Mouse (Mus musculus): Measurements from ENCODE around the gene Rimklb.
A peak's percentile ranks its signal among the peaks of the same experiment; 100 is the strongest.
"Not testable (repeated sequence)": the region's sequence is repeated elsewhere in the genome, so short reads cannot be mapped to it uniquely, and the experiment has no call there.

The Rimklb gene

DNA sequence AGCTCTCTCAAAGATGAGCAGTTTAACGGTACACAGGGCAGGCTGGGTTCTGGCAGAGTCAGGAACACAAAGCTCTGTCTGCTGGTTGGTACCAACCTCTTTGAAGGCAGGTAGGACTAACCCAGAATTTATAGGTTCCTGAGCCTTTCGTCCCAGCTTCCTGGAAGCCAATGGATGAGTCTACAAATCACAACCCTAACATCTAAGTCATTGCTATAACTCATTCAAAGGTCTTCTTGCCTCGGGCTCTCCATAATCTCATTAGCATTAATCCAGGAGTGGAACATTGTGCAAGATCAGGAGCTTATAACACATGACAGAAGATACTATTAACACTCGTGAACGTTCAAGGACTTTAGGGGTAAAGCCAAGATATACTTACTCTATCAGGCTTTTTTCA, at the start of gene Rimklb:
TSS of gene Rimklb (minus strand) at position 101 of the 400 bp plus-strand sequence.
- no peak for DNase-seq (ENCODE audit: low spot score)

DNA sequence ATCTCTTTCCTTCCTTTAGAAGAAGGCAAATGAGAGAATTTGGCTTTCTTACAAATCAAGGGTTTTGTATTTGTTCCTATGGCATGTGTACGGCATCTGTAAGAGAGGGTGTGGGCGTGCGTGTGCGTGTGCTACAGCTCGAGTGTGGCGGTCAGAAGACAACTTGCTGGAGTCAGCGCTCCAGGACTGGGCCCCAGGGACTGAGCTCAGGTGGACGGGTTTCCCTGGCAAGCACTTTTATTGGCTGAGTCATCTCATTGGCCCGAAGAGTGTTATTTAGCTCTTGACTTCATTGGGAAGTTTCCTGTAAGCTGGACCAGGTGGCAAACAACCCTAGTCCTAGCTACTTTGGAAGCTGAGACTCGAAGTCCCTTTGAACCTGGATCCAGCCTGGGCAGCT, 47.4 kb upstream of the Rimklb start:
- no peak for DNase-seq (ENCODE audit: low spot score)

DNA sequence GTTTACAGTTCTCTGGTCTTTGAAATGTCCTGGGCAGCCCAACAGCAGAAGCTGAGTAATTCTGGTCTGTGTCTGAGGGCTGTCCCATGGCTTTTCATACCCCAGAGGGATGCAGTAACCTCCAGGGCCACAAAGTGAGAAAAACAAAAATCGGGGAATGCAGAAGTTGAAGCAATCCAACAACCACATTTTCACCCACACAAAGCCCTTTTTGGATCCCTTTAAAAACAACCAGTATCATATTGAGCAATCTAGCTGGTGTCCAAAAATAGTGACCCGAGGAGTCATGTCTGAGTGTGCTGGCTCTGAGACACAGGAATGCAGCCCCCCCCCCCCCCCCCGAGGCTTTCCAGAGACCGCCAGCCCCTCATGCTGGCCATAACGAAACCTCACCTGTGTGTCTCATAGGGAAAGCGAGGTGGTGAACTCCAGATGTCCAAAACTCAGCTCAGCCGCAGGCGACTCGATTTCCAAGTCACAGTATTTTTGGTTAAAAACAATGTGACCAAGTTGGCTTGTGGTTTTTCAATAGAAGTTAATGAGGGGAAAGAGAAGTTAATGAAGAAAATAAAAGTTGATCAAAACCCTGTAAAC, 46.8 kb upstream of the Rimklb start:
- DNase-seq (ENCODE audit: low spot score), result no peak

DNA sequence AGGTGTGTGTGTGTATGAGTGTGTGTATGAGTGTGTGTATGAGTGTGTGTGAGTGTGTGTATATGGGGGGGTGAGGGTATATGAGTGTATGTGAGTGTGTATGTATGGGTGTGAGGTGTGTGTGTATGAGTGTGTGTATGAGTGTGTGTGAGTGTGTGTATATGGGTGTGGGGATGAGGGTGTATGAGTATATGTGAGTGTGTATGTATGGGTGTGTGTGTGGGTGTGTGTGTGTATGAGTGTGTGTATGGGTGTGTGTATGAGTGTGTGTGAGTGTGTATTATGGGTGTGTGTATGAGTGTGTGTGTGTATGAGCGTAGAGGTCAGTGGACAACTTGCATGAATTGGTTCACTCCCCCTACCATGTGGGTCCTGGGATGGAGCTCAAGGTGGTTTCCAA, 46.1 kb upstream of the Rimklb start:
- DNase-seq (ENCODE audit: low spot score), result no peak

DNA sequence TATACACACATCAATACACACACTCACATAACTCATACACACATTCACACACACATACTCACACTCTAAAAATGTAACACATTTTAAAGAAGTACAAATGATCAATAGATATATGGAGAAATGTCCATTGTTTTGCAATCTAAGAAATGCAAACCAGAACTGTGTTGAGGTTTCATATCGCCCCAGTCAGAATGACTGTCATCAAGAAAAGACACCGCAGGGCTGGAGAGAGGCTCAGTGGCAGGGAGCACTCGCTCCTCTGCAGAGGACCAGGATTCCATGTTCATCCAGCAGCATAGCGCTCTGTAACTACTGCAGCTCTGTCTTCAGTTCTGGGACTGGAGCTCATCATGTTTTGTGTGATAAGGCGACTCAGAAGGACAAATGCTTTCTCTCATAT, 45.0 kb upstream of the Rimklb start:
- no peak for DNase-seq (ENCODE audit: low spot score)

DNA sequence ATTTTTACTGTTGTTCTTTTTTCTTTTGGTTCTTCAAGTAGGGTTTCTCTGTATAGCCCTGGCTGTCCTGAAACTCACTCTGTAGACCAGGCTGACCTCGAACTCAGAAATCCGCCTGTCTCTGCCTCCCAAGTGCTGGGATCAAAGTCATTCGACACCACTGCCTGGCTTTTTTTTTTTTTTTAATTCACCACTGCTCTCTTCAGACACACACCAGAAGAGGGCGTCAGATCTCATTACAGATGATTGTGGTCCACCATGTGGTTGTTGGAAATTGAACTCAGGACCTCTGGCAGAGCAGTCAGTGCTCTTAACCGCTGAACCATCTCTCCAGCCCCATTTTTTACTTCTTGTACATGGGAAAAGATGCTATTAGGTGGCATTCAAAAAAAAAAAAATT, 43.9 kb upstream of the Rimklb start:
- DNase-seq (ENCODE audit: low spot score), result not testable (repeated sequence)

DNA sequence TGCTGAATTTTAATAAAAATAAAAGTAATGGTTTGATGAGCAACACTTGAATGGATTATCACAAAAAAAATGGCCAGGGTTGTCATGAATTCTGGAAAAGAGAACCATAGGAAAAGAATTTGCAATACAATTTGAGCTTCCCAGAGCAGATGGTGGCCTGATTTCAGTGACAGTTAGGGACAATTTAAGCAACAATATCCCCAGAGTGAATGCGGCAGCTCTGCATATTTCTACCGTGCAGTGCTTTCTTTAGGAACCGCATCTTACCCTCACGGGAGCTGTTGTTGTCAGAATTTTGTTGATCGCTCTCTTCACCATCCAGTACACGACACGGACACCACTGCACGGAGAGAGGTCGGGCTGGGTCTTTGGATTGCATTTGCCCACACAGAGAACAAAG, 41.0 kb upstream of the Rimklb start:
- DNase-seq (ENCODE audit: low spot score), result no peak

DNA sequence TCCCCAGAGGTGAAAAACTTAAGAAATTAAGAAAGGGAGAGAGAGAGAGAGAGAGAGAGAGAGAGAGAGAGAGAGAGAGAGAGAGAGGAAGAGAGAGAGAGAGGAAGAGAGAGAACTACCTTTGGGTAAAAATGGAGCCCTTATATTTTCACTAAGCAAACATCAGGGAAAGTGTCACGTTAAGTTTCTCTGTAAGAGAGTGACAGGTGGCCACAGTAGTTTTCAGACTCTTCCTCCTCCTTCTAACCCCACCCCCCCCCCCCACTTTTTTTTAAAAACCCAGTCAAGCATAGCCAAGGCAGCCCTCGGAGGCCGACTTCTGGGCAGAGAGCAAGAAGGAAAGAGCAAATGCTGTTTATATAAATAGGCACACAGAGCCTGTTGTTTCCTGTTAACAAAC, 35.5 kb upstream of the Rimklb start:
- DNase-seq (ENCODE audit: low spot score), result no peak

DNA sequence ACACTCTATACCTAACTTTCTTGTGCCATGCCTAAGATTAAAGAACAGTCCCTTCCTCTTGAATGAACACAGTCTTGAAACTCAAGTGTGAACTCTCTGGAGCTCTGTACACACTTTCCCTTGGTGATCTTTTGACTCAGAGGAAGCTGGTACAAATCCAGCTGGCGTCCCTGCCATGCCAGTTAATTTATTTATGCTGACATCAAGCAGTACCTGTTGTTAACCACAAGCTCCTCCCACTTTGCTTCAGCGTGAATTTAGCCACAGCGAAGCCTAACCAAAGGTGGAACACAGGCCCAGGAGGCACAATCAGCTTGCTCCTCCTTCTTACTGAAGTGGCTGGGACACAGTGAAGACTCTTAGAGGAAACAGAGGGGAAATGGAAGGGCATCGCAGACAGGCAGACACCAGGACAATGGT, 34.3 kb upstream of the Rimklb start:
- DNase-seq (ENCODE audit: low spot score), result no peak

DNA sequence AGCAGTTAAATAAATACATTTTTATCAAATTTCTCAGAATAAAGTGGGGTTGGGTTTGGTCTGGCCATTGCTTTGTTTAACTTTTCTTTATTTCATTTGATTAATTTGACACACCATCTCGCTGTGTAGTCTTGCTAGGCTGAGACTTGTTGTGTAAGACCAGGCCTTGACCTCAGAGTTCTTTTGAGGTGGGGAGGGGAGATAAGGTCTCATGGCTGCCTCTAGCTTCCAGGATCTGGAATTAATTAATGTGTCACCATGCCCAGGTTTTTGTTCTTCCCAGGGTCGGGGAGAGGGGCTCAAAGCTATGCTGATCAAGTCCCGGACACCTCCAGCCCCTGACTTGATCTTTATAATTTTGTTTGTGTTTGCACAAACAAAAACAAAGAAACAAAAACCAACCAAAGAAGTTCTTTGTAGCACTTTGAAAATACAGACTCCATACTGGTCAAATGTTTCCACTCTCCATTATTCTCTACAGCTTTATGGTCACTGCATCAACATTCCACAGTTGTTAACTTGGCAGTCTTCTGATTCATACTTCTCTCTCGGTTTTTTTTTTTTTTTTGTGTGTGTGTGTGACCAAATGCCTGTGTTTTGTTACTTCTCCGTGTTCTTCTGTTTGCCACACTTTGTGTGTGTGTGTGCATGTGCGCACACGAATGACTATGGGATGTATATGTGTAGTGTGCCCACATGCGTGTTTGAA, 33.1 kb upstream of the Rimklb start:
- no peak for DNase-seq (ENCODE audit: low spot score)

DNA sequence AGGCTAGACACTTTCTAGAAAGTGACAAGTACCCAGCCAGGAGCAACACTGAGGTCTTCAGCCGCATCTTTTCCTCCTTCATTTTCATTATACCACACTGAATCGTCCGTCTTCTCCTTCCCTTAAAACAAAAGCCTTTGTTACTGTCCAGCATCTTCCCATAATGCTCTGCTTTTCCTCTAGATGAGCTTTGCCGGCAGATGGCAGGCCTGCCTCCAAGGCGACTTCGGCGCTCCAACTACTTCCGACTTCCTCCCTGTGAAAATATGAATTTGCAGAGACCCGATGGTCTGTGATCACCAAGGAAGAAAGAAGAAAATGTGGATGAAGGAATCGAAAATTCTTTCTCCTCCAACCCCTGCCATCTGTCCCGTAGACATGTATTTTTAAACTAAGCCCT, 29.6 kb upstream of the Rimklb start:
- DNase-seq (ENCODE audit: low spot score), result no peak

DNA sequence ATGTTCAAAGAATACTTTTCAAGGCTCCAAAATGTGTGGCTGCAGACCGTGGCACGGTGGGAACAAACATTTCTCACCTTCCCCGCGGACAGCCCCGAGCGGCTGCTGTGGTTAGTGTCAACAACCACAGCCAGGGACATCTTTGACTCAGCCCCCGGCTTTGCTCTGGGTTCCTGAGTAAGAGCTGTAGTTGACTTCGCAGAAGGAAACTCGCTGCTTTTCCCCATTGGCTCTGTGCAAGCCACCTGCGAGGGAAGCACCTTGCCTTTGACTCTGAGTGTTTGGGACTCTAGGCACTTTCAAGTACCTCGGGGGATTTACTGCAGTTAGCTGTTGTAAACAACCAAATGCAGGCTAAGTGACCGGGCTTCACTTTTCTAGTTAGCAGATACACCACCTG, 29.0 kb upstream of the Rimklb start:
- peak; percentile 1 for DNase-seq (ENCODE audit: low spot score)

DNA sequence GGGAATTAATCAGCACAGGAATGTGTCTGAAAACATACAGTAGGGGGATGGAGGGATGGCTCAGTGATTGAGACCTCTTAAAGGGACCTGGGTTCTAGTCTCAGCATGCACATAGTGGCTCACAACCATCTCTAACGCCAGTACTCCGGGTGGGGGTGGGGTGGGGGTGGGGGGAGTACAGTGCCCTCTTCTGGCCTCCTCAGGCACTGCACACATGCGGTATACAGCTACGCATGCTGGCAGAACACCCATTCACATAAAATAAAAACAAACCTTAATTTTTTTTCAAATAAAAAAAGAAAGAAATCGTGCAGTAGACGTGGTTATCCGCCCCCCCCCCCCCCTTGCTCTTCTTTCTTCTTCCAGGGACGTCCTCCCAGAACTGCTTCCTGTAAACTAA, 24.7 kb upstream of the Rimklb start:
- DNase-seq (ENCODE audit: low spot score), result no peak

DNA sequence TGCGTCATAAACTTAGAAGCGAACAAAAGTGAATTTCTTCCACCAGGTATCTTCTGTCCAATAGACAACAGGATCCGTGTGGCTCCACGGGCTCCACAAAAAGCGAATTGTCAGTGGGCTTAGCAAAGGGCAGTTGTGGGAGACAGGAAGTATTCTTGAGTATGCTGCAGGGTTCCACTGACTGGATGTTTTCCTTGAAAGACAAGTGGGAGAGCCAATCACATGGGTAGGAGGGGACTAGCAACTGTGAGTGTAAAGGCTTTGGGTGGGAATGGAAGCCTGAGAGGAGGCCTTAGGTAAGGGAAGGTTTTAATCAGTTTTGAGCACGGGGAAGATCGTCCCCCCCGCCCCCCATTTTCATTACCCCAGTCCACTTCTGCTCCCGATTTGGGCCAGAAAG, 24.0 kb upstream of the Rimklb start:
- DNase-seq (ENCODE audit: low spot score), result no peak

DNA sequence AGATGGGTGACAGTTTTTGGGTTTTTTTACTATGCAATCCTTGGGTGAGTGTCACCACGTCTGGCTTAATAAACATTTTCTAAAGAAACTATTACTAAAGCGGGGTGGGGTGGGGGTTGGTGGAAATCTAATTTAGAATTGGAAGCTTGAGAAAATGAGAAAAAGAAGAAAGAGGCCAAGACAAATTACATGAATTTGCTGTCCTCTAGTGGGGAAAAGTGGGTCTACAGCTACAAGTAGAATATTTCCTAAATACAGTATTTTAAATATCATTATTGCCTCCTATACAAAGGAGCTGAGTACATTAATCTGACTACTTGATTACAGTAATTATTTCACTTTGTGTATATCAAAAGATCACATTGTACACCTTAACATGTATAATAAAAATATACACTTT, 20.8 kb upstream of the Rimklb start:
- no peak for DNase-seq (ENCODE audit: low spot score)

DNA sequence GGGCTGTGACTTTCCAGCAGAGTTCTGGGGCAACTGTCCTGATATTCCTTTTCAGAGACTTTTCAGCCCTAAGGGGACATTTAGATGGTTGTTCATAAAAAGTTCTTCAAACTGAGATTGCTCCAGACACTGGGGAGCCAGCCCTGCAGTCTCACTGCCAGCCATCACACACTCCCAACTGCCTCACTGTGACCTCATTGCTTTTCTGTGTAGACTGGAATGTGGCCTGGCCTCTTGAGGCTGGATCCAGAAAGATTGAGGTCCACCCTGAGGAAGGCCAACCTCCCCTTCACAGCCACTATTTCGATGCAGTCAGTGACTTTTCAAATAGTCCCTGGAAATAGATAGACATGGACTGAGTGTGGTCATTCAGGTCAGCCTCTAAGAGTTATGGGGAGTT, 19.1 kb upstream of the Rimklb start:
- no peak for DNase-seq (ENCODE audit: low spot score)

DNA sequence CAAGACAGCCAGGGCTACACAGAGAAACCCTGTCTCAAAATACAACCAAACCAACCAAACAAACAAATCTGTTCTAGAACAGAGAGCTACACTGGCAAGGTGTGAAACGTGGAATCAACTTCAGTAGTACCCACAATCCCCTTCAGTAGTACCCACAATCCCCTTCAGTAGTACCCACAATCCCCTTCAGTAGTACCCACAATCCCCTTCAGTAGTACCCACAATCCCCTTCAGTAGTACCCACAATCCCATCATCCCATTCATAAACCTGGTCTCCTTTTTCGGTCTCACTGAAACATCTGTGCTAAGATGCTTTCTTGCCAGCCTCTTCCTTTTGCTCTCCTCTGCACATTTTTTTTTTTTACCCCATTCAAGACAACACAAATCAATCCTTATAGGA, 17.2 kb upstream of the Rimklb start:
- DNase-seq (ENCODE audit: low spot score), result not testable (repeated sequence)

DNA sequence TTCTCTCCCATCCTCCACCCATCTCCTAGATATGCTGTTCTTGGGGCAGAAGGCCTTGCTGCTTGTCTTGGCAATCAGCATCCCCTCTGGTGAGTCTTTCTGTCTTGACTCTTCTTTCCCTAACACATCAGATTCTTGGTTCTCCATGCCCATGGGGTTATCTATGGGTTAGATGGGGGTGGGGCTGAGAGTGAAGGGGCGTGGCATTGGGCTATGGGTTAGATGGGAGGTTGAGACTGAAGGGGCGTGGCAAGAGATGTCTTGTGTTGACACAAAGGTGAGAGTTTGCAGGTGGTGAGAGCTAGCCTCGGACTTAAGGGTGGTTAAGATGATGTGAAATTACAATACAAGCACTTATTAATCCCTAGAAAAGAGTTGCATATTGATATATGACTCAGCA, 15.8 kb upstream of the Rimklb start:
- no peak for DNase-seq (ENCODE audit: low spot score)

DNA sequence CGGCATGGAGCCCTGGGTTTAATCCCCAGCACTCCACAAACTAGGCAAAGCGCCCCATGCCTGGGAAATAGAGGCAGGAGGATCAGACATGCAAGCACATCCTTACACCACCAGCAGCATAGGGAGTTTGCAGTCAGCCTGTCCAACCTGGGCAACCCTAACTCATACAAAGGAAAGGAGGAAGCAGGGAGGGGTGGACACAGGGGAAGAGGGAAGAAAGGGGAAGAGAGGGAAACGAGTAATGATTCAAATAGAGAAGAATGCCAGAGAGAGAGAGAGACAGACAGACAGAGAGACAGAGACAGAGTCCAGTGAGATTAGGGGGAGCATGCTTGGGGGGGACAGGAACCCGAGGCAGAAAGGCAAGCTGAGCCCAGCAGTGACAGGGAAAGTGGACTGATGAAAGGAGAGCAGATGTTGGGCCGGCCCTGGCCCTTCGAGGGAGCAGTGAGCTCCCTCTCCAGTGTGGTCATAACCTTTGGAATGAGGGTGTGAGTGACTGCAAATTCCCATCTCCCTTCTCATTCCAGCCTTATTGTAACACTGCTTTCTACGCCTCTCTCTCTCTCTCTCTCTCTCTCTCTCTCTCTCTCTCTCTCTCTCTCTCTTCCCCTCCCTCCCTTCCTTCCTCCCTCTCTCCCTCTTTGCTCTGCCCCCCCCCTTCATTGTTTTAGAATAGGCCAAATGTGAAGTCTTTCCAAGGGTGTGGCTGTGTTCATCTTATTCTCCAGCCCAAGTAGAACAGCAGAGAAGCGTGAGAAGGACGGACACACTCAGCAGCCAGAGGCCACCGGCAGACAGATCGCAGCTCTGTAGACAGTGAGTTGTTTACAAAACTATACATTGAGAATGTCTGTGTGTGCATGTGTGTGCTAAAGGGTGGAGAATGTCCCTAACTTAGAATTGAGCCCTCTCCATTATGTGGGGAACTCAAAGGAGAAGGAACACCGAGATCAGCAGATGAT, 14.6 kb upstream of the Rimklb start:
- DNase-seq (ENCODE audit: low spot score), result no peak

DNA sequence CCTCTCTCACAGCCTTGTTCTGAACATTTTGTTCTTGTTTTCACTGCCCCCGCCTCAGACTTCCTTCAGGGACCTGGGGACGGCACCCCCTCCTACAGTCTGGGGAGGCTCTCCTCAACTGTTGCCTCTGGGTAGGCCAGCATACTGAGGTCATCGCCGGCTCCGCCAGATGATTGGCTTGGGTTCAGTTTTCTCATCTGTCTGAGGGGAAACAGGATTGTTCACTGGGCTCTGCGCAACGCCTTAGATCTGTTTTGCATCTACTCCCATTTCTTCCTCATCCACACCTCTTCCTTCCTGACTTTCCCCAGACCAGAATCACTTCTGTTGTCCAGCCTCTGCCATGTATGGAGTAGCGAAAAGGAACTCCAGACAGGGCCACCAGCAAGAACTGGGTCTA, 9.9 kb upstream of the Rimklb start:
- DNase-seq (ENCODE audit: low spot score), result no peak

DNA sequence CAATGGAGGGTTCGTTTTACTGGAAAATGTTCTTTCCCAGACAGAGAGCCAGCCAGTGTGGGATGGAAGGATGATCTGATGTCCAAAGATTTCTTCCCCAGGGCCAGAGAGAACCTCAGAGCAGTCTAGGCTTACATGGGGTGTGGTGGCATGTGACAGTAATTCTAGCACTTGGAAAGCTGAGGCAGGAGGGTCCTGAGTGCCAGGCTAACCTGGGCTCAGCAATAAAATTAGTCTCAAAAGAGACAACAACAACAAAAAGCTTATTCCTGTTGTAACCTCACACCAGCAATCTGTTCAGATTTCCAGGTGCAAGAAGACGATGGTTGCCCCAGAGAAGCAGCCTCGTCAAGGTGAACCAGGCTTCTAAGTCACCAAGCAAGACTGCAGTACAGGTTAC, 7.0 kb upstream of the Rimklb start, which contains the start of gene Mfap5:
TSS of gene Mfap5 (plus strand) at position 301 of the 400 bp plus-strand sequence.
- no peak for DNase-seq (ENCODE audit: low spot score)

DNA sequence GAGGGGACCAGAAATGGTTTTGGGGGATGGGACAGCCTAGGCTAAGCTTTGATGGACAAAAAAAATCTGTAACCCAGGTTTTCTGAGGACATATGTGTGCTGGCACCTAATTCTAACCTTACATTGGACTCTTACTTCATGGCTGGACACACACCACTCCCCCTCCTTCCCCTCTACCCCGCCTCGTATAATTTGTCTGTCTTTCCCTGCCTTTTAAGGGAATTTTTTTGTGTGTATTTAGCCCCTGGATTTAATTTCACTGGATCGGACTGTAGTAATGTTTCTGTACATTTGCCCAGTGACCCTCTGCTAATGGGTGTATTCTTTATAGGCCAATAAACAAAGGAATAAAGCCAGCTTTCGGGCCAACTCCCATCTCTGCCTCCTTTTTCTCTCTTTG, 6.5 kb upstream of the Rimklb start:
- DNase-seq (ENCODE audit: low spot score), result no peak

DNA sequence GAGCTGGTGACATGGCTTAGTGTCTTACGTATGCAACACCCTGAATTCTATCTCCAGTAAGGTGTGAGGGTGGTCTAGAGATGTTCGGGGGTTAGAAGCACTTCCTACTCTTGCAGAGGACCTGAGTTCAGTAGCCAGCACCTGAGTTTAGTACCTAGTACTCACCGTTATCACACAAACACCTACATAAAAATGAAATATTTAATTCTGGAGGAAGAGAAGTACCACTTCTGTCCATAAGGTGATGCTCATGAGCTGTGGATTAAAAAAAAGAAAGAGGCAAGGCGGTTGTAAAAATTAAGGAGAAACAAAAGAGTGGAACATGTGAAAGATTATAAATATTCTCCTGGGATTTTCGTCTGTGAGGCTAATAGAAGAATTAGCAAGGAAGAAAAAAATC, 2.1 kb downstream of the Rimklb start:
- DNase-seq (ENCODE audit: low spot score), result no peak
